Mouse (Mus musculus) cerebellum, adult 9-10 months (tissue): Measurements from ENCODE around the gene Gm44965.

Experiments
- DNase-seq: peaks from one replicate; pipeline ENCODE4 v3.0.0; 2022

Gene Gm44965

GRCm38 (mm10) chr6:48627511-48627924 lies 33.8 kb downstream of the Gm44965 start:
- peak; percentile 57 for DNase-seq

- no peak for DNase-seq
Observed at GRCm38 (mm10) chr6:48628377-48628776, 34.6 kb downstream of the Gm44965 start.

GRCm38 (mm10) chr6:48628808-48629660 lies 35.3 kb downstream of the Gm44965 start:
- peak; percentile 60 for DNase-seq

GRCm38 (mm10) chr6:48629661-48630034 lies 35.9 kb downstream of the Gm44965 start:
- peak; percentile 48 for DNase-seq

- DNase-seq, result no peak
Observed at GRCm38 (mm10) chr6:48630831-48631230, 37.1 kb downstream of the Gm44965 start.

GRCm38 (mm10) chr6:48635105-48635504 lies 41.4 kb downstream of the Gm44965 start:
- no peak for DNase-seq

- DNase-seq, result no peak
Observed at GRCm38 (mm10) chr6:48636515-48636914, 42.8 kb downstream of the Gm44965 start.

GRCm38 (mm10) chr6:48637811-48638500 lies 44.2 kb downstream of the Gm44965 start:
- DNase-seq, result no peak

GRCm38 (mm10) chr6:48638553-48638952 lies 44.8 kb downstream of the Gm44965 start:
- DNase-seq, result no peak

- DNase-seq, result no peak
Observed at GRCm38 (mm10) chr6:48641391-48641790, 47.6 kb downstream of the Gm44965 start.

GRCm38 (mm10) chr6:48642764-48643292 lies 49.1 kb downstream of the Gm44965 start:
- peak; percentile 71 for DNase-seq

- DNase-seq, result peak; percentile 60
Observed at GRCm38 (mm10) chr6:48645660-48646308, 52.0 kb downstream of the Gm44965 start.

- no peak for DNase-seq
Observed at GRCm38 (mm10) chr6:48646309-48646690, 52.6 kb downstream of the Gm44965 start.

- DNase-seq, result no peak
Observed at GRCm38 (mm10) chr6:48646995-48647394, 53.3 kb downstream of the Gm44965 start, which contains the start of gene Gimap8. Gene Gimap8, plus strand, starts transcription at chr6:48647234.

- DNase-seq, result no peak
Observed at GRCm38 (mm10) chr6:48647611-48648010, 53.9 kb downstream of the Gm44965 start.

GRCm38 (mm10) chr6:48648779-48649178 lies 55.0 kb downstream of the Gm44965 start:
- no peak for DNase-seq

- DNase-seq, result no peak
Observed at GRCm38 (mm10) chr6:48650041-48650440, 56.3 kb downstream of the Gm44965 start.

GRCm38 (mm10) chr6:48658721-48659120 lies 65.0 kb downstream of the Gm44965 start:
- DNase-seq, result no peak

- DNase-seq, result no peak
Observed at GRCm38 (mm10) chr6:48664750-48665149, 71.0 kb downstream of the Gm44965 start.

GRCm38 (mm10) chr6:48665471-48665870 lies 71.7 kb downstream of the Gm44965 start:
- DNase-seq, result no peak

GRCm38 (mm10) chr6:48666159-48666586 lies 72.4 kb downstream of the Gm44965 start:
- no peak for DNase-seq

GRCm38 (mm10) chr6:48668022-48668421 lies 74.3 kb downstream of the Gm44965 start:
- no peak for DNase-seq
